Mouse (Mus musculus): ENCODE results near the gene Gap43. TPM values are rescaled to one million over a fixed set of nuclear protein-coding genes. Genes with fewer than 3 reads are reported as not detected.

Gene Gap43
- polyA plus RNA-seq, 1 experiment from 2014 or later, result 13.3 TPM

DNA sequence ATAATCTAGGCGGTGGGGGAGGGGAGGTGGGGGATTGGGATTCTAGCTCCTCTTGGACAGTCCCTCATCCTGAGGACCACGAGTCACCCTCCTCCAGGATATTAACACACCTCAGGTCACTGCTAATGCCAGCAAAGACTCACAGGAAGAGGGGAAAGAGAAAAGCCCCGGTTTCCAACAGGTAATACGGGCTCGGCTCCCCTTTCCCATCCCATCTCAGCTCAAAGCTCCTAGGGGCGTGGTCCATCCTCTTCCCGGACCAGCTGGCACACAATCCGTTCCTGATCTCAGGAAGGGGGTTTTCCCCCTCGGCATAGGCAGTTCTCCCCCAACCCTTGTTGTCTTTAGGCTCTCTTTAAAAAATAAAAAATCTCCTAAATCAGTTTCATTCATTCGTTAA lies 939 bp downstream of the Gap43 start:
- Histone ChIP-seq H3K4me1 (ENCODE audit: control insufficient read depth, insufficient read depth, low read length) (peaks cover 14% of the 10 kb centered on the region), H3K9ac (ENCODE audit: low read depth, low read length) (no peak overlapping the region; the same call in 1 of the 2 replicates)

GRCm38 (mm10) chr16:42338987-42339386 lies 1.5 kb downstream of the Gap43 start:
- no peak overlapping the region for H3K27ac ChIP-seq (ENCODE audit: low read depth, low read length)
- ATAC-seq (ENCODE audit: low FRiP score, low TSS enrichment), result no peak
- peak overlapping the region; percentile 39 for H3K4me3 ChIP-seq (ENCODE audit: low read length)
- H3K27me3 ChIP-seq (ENCODE audit: control insufficient read depth, insufficient read depth, low read length), result no peaks in the 10 kb centered on the region
- H3K4me2 ChIP-seq (replicated peaks; ENCODE audit: low read depth, low read length), result peak overlapping the region; percentile 56
- no peak overlapping the region; the same call in 1 of the 2 replicates for H3K9ac ChIP-seq (ENCODE audit: low read depth, low read length)
- WGBS, result 6% methylated on average over 4 of the region's 4 CpGs
- peaks cover 14% of the 10 kb centered on the region for H3K4me1 ChIP-seq (ENCODE audit: control insufficient read depth, insufficient read depth, low read length)
- H3K36me3 ChIP-seq (ENCODE audit: control insufficient read depth, insufficient read depth, low read length), result no peaks in the 10 kb centered on the region
- no peaks in the 10 kb centered on the region for H3K9me3 ChIP-seq (ENCODE audit: control insufficient read depth, low read length)

More for the DNA sequence above, 939 bp downstream of the Gap43 start:
- 0% methylated on average over 10 of the region's 10 CpGs for whole genome bisulfite sequencing
- Histone ChIP-seq H3K27me3 (ENCODE audit: control insufficient read depth, insufficient read depth, low read length) (no peaks in the 10 kb centered on the region), H3K4me3 (ENCODE audit: low read length) (peak overlapping the region; percentile 39), H3K36me3 (ENCODE audit: control insufficient read depth, insufficient read depth, low read length) (no peaks in the 10 kb centered on the region), H3K27ac (ENCODE audit: low read depth, low read length) (no peak overlapping the region), H3K4me2 (replicated peaks; ENCODE audit: low read depth, low read length) (peak overlapping the region; percentile 56), H3K9me3 (ENCODE audit: control insufficient read depth, low read length) (no peaks in the 10 kb centered on the region)
- ATAC-seq (ENCODE audit: low FRiP score, low TSS enrichment), result peak; percentile 18; the same call in 1 of the 2 replicates

- Histone ChIP-seq H3K27me3 (ENCODE audit: control insufficient read depth, insufficient read depth, low read length) (no peaks in the 10 kb centered on the region), H3K4me3 (ENCODE audit: low read length) (no peak overlapping the region), H3K27ac (ENCODE audit: low read depth, low read length) (no peak overlapping the region), H3K9me3 (ENCODE audit: control insufficient read depth, low read length) (no peaks in the 10 kb centered on the region), H3K36me3 (ENCODE audit: control insufficient read depth, insufficient read depth, low read length) (no peaks in the 10 kb centered on the region), H3K4me2 (replicated peaks; ENCODE audit: low read depth, low read length) (no peak overlapping the region; the same call in 1 of the 2 replicates), H3K9ac (ENCODE audit: low read depth, low read length) (no peak overlapping the region), H3K4me1 (ENCODE audit: control insufficient read depth, insufficient read depth, low read length) (peaks cover 14% of the 10 kb centered on the region)
- ATAC-seq (ENCODE audit: low FRiP score, low TSS enrichment), result no peak
- WGBS, result 14% methylated on average over 4 of the region's 4 CpGs
Measured at GRCm38 (mm10) chr16:42338342-42338741, 2.1 kb downstream of the Gap43 start.

GRCm38 (mm10) chr16:42337663-42338062 lies 2.8 kb downstream of the Gap43 start:
- ATAC-seq (ENCODE audit: low FRiP score, low TSS enrichment), result no peak
- Histone ChIP-seq H3K27ac (ENCODE audit: low read depth, low read length) (no peak overlapping the region), H3K4me2 (replicated peaks; ENCODE audit: low read depth, low read length) (no peak overlapping the region), H3K9me3 (ENCODE audit: control insufficient read depth, low read length) (no peaks in the 10 kb centered on the region), H3K36me3 (ENCODE audit: control insufficient read depth, insufficient read depth, low read length) (no peaks in the 10 kb centered on the region), H3K27me3 (ENCODE audit: control insufficient read depth, insufficient read depth, low read length) (no peaks in the 10 kb centered on the region), H3K4me3 (ENCODE audit: low read length) (no peak overlapping the region), H3K4me1 (ENCODE audit: control insufficient read depth, insufficient read depth, low read length) (peaks cover 14% of the 10 kb centered on the region), H3K9ac (ENCODE audit: low read depth, low read length) (no peak overlapping the region)
- WGBS, result 21% methylated on average over 2 of the region's 2 CpGs

DNA sequence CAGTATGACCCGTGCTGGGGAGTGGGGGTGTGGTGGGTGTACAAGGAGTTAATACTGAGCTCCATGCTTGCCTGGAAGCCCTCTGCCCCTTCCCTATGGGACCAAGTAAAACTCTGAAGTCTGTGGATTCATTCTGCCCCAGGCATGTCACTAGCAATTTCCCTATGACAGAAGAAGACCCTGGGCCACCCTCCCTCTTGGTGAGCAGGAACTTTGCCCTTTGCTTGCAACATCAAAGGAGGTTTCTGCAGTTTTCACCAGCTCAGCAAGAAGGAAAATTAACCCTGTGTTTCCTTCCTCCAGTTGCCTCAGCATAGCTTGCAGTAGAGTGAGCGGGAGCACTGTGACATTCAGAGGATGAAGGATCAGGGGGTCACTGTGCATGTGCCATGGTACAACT lies 3.8 kb downstream of the Gap43 start:
- H3K4me1 ChIP-seq (ENCODE audit: control insufficient read depth, insufficient read depth, low read length), result peaks cover 14% of the 10 kb centered on the region
- no peak for ATAC-seq (ENCODE audit: low FRiP score, low TSS enrichment)
- H3K36me3 ChIP-seq (ENCODE audit: control insufficient read depth, insufficient read depth, low read length), result no peaks in the 10 kb centered on the region
- no peak overlapping the region for H3K9ac ChIP-seq (ENCODE audit: low read depth, low read length)
- H3K4me2 ChIP-seq (replicated peaks; ENCODE audit: low read depth, low read length), result no peak overlapping the region
- no peak overlapping the region for H3K4me3 ChIP-seq (ENCODE audit: low read length)
- 16% methylated on average over 2 of the region's 2 CpGs for WGBS
- H3K27me3 ChIP-seq (ENCODE audit: control insufficient read depth, insufficient read depth, low read length), result no peaks in the 10 kb centered on the region
- no peaks in the 10 kb centered on the region for H3K9me3 ChIP-seq (ENCODE audit: control insufficient read depth, low read length)
- H3K27ac ChIP-seq (ENCODE audit: low read depth, low read length), result no peak overlapping the region

DNA sequence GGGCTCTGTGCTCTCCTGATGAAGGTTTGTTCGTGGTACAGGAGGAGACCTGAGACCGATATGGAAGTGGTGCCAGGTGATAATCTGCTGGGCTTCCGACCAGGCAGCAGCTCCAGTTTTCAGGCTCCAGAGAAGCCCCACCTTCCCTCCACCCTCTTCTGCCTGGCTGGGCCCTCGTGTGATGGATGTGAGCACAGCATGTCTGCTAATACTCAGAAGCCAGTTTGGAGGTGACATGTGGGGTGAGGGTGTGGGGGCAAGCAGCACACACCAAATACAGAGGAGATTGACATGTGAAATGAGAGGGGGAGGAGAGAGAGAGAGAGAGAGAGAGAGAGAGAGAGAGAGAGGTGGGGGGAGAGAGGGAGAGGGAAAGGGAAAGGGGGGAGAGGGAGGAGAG lies 8.1 kb downstream of the Gap43 start:
- H3K9me3 ChIP-seq (ENCODE audit: control insufficient read depth, low read length), result no peaks in the 10 kb centered on the region
- no peak overlapping the region for H3K27ac ChIP-seq (ENCODE audit: low read depth, low read length)
- whole genome bisulfite sequencing, result 49% methylated on average over 4 of the region's 4 CpGs
- no peak overlapping the region for H3K4me2 ChIP-seq (replicated peaks; ENCODE audit: low read depth, low read length)
- no peaks in the 10 kb centered on the region for H3K27me3 ChIP-seq (ENCODE audit: control insufficient read depth, insufficient read depth, low read length)
- no peak overlapping the region for H3K9ac ChIP-seq (ENCODE audit: low read depth, low read length)
- H3K36me3 ChIP-seq (ENCODE audit: control insufficient read depth, insufficient read depth, low read length), result no peaks in the 10 kb centered on the region
- no peak for ATAC-seq (ENCODE audit: low FRiP score, low TSS enrichment)
- peaks cover 5% of the 10 kb centered on the region; the same call in 1 of the 2 replicates for H3K4me1 ChIP-seq (ENCODE audit: control insufficient read depth, insufficient read depth, low read length)
- no peak overlapping the region for H3K4me3 ChIP-seq (ENCODE audit: low read length)

DNA sequence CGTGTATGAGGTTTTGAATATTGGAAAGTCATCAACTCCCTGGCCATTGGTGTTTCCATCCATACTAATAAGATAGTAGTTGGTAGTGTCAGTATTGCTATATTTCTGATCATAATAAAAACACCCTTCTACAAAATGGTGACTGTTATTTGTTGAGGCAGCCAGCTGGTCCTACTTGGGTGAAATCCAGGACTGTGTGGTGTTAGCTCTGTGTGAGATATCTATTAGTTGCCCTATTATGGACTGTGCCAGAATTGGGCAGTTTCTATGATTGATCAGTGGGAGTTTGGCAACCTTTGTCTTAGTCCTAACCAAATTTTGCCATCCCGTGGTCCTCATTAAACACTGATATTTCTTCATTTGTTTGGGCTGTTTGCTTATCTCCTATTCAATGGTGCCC lies 14.3 kb downstream of the Gap43 start:
- no peak overlapping the region for H3K4me3 ChIP-seq (ENCODE audit: low read length)
- H3K36me3 ChIP-seq (ENCODE audit: control insufficient read depth, insufficient read depth, low read length), result no peaks in the 10 kb centered on the region
- H3K9ac ChIP-seq (ENCODE audit: low read depth, low read length), result no peak overlapping the region
- no peaks in the 10 kb centered on the region for H3K9me3 ChIP-seq (ENCODE audit: control insufficient read depth, low read length)
- H3K4me1 ChIP-seq (ENCODE audit: control insufficient read depth, insufficient read depth, low read length), result no peaks in the 10 kb centered on the region
- no peak overlapping the region for H3K27ac ChIP-seq (ENCODE audit: low read depth, low read length)
- no peaks in the 10 kb centered on the region for H3K27me3 ChIP-seq (ENCODE audit: control insufficient read depth, insufficient read depth, low read length)
- no peak overlapping the region for H3K4me2 ChIP-seq (replicated peaks; ENCODE audit: low read depth, low read length)
- 83% methylated on average over 2 of the region's 2 CpGs for WGBS
- no peak for ATAC-seq (ENCODE audit: low FRiP score, low TSS enrichment)

GRCm38 (mm10) chr16:42325536-42325935 lies 14.9 kb downstream of the Gap43 start:
- no peaks in the 10 kb centered on the region for H3K4me1 ChIP-seq (ENCODE audit: control insufficient read depth, insufficient read depth, low read length)
- no peaks in the 10 kb centered on the region for H3K27me3 ChIP-seq (ENCODE audit: control insufficient read depth, insufficient read depth, low read length)
- no peaks in the 10 kb centered on the region for H3K9me3 ChIP-seq (ENCODE audit: control insufficient read depth, low read length)
- no peak overlapping the region for H3K27ac ChIP-seq (ENCODE audit: low read depth, low read length)
- no peak overlapping the region for H3K9ac ChIP-seq (ENCODE audit: low read depth, low read length)
- no peaks in the 10 kb centered on the region for H3K36me3 ChIP-seq (ENCODE audit: control insufficient read depth, insufficient read depth, low read length)
- no peak overlapping the region for H3K4me2 ChIP-seq (replicated peaks; ENCODE audit: low read depth, low read length)
- ATAC-seq (ENCODE audit: low FRiP score, low TSS enrichment), result no peak
- no peak overlapping the region for H3K4me3 ChIP-seq (ENCODE audit: low read length)

GRCm38 (mm10) chr16:42319831-42320230 lies 20.6 kb downstream of the Gap43 start:
- no peaks in the 10 kb centered on the region for H3K9me3 ChIP-seq (ENCODE audit: control insufficient read depth, low read length)
- no peaks in the 10 kb centered on the region for H3K36me3 ChIP-seq (ENCODE audit: control insufficient read depth, insufficient read depth, low read length)
- no peaks in the 10 kb centered on the region for H3K27me3 ChIP-seq (ENCODE audit: control insufficient read depth, insufficient read depth, low read length)
- no peak for ATAC-seq (ENCODE audit: low FRiP score, low TSS enrichment)
- no peak overlapping the region for H3K9ac ChIP-seq (ENCODE audit: low read depth, low read length)
- no peak overlapping the region for H3K27ac ChIP-seq (ENCODE audit: low read depth, low read length)
- H3K4me3 ChIP-seq (ENCODE audit: low read length), result no peak overlapping the region
- H3K4me1 ChIP-seq (ENCODE audit: control insufficient read depth, insufficient read depth, low read length), result no peaks in the 10 kb centered on the region
- no peak overlapping the region for H3K4me2 ChIP-seq (replicated peaks; ENCODE audit: low read depth, low read length)
